Mouse (Mus musculus): ENCODE measurements at regions not wholly inside any gene's neighbourhood (a gene's known extent, or its start where the extent isn't known, plus 50 kb on each side); places are given as distances from the start of the nearest gene placed in this dataset.

GRCm38 (mm10) chr3:43836865-43837264, 1541.3 kb upstream of the Pcdh10 start:
- Histone ChIP-seq H3K36me3 (no peaks in the 10 kb centered on the region), H3K4me1 (no peaks in the 10 kb centered on the region), H3K27ac (no peak overlapping the region), H3K27me3 (ENCODE audit: insufficient read depth, poor library complexity, severe bottlenecking) (no peaks in the 10 kb centered on the region), H3K9me3 (no peaks in the 10 kb centered on the region), H3K4me3 (no peak overlapping the region)
- peak; percentile 64 for DNase-seq (ENCODE audit: low spot score)
- 76% methylated on average over 5 of the region's 5 CpGs for WGBS

- no peaks in the 10 kb centered on the region for H3K27me3 ChIP-seq (ENCODE audit: insufficient read depth, poor library complexity, severe bottlenecking)
- no peaks in the 10 kb centered on the region for H3K36me3 ChIP-seq
- no peaks in the 10 kb centered on the region for H3K9me3 ChIP-seq
- no peak for DNase-seq (ENCODE audit: low spot score)
- no peak overlapping the region for H3K27ac ChIP-seq
- 72% methylated on average over 4 of the region's 4 CpGs for WGBS
- H3K4me1 ChIP-seq: no peaks in the 10 kb centered on the region
- no peak overlapping the region for H3K4me3 ChIP-seq
Measured at GRCm38 (mm10) chr3:43847386-43847785, 1530.8 kb upstream of the Pcdh10 start.

All from heart, embryonic 10.5 days (tissue).